Mouse (Mus musculus) bone marrow, adult 2 months (tissue): ENCODE results near the gene Rgp1. TPM values are rescaled to one million over a fixed set of nuclear protein-coding genes. Genes with fewer than 3 reads are reported as not detected.

Experiments
- H3K27ac ChIP-seq: fragments of 200-500 bp; 2 replicates; pipeline ENCODE4 v1.5.1; 2012; ENCODE audit warnings: low read depth, mild to moderate bottlenecking, control low read depth, inconsistent platforms, low read length; ENCODE audit not compliant: control insufficient read depth, poor library complexity, insufficient read depth
- H3K4me1 ChIP-seq: fragments of 200-500 bp; 2 replicates; pipeline ENCODE4 v1.6.1; 2011; ENCODE audit warnings: low read length; ENCODE audit not compliant: control insufficient read depth, insufficient read depth
- H3K4me3 ChIP-seq: fragments of 200-500 bp; replicated peaks from 2 replicates; pipeline ENCODE3; 2011; ENCODE audit warnings: mild to moderate bottlenecking, low read depth, low read length, control low read depth; ENCODE audit not compliant: control insufficient read depth
- CTCF ChIP-seq: fragments of 200-500 bp; IDR thresholded peaks from 2 replicates; pipeline ENCODE4 v1.5.1; 2011; ENCODE audit warnings: low read length, control low read depth; ENCODE audit not compliant: control insufficient read depth, insufficient read depth
- POLR2A ChIP-seq: fragments of 200-500 bp; IDR thresholded peaks from 2 replicates; pipeline ENCODE4 v1.6.1; 2011; ENCODE audit warnings: low read depth, mild to moderate bottlenecking, control low read depth, low read length, borderline replicate concordance; ENCODE audit not compliant: control insufficient read depth
- WGBS: fragments of 180-500 bp; shearing (Covaris S2); methylation state at CpG from one replicate; pipeline ENCODE4 v1.1.7; 2018; 5-methylcytosine and 5-hydroxymethylcytosine counted together
- polyA plus RNA-seq: library from polyadenylated mRNA; stranded (reverse); fragments of >200 nt; gene quantifications from 2 replicates; pipeline ENCODE4 v1.2.4, GENCODE M21; 2011; ENCODE audit warnings: low replicate concordance; ENCODE audit not compliant: missing spikeins, insufficient read depth, insufficient read length

The Rgp1 gene
- polyA plus RNA-seq, 1 experiment, result 43.5 TPM

DNA sequence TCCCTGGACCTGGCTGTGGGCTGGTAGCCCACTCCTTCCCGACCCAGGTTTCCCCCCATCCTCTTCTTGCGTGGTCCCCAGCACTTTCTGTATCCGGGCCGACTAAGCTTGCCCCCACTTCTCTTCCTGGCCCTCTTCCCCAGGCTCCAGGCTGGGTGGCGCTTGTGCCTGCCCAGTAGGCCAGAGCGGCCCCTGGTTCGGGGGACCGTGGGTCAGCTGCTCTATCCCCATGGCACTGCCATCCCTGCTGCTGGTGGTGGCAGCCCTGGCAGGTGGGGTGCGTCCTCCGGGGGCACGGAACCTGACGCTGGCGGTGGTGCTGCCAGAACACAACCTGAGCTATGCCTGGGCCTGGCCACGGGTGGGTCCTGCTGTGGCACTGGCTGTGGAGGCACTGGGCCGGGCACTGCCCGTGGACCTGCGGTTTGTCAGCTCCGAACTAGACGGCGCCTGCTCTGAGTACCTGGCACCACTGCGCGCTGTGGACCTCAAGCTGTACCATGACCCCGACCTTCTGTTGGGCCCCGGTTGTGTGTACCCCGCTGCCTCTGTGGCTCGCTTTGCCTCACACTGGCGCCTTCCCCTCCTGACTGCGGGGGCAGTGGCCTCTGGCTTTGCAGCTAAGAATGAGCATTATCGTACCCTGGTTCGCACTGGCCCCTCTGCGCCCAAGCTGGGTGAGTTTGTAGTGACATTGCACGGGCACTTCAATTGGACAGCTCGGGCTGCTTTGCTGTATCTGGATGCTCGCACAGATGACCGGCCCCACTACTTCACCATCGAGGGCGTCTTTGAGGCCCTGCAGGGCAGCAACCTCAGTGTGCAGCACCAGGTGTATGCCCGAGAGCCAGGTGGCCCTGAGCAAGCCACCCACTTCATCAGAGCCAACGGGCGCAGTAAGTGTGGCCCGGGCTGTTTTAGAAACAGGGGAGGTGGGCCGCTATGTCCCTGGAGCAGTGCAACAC is 53.7 kb downstream of the Rgp1 start:
- TF ChIP-seq POLR2A, result no peak
- no peak for TF ChIP-seq CTCF
- Histone ChIP-seq H3K27ac (no peak overlapping the region), H3K4me3 (no peak overlapping the region), H3K4me1 (no peaks in the 10 kb centered on the region)
- WGBS, result 79% methylated on average over 42 of the region's 42 CpGs

- Histone ChIP-seq H3K4me1 (no peaks in the 10 kb centered on the region), H3K27ac (no peak overlapping the region), H3K4me3 (no peak overlapping the region)
- WGBS, result 79% methylated on average over 8 of the region's 8 CpGs
- TF ChIP-seq CTCF (no peak), POLR2A (no peak)
These were observed 54.8 kb downstream of the Rgp1 start for GRCm38 (mm10) chr4:43633296-43633695.

GRCm38 (mm10) chr4:43633736-43634135 is 55.2 kb downstream of the Rgp1 start:
- Histone ChIP-seq H3K4me1 (no peaks in the 10 kb centered on the region), H3K27ac (no peak overlapping the region), H3K4me3 (no peak overlapping the region)
- TF ChIP-seq CTCF (no peak), POLR2A (no peak)
- 81% methylated on average over 2 of the region's 2 CpGs for WGBS

DNA sequence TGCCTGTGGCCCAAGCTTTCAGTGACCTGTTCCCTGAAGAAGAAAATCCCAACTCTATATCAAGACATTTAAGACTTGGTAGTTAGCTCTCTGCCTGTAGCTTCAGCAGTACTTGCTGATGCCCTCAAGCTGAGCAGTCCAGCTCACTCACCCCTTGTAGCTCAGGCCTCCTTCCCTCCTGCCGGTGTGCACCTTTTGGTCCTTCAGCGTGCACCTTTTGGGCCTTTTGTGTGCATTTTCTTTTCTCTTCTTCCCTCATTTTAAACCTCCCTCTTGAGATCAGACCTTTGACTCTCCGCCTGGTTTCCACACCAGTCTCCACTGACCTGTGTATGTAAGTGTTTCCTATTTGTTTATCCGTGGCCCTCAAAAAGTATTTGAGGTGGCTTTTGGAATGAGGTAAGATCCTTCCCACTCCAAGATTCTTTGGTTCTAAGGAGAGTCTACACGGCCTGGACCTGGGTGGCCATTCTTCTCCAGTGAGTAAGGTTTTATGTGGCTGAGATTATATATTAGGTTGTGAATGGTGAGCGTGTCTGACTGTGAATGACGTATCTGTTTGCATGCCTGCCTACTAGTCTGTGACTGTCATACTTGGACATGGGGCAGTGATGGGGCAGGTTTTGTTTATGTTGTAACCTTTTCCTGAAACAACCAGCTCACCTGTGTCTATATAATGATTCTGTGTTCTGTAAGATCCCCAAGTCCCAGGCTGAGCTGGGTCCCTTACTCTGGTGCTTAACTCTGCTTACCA is 56.3 kb downstream of the Rgp1 start:
- no peak overlapping the region for H3K4me3 ChIP-seq
- 87% methylated on average over 7 of the region's 7 CpGs for WGBS
- no peaks in the 10 kb centered on the region for H3K4me1 ChIP-seq
- TF ChIP-seq POLR2A (no peak), CTCF (no peak)
- H3K27ac ChIP-seq, result no peak overlapping the region

GRCm38 (mm10) chr4:43636751-43637150 is 58.2 kb downstream of the Rgp1 start:
- Histone ChIP-seq H3K27ac (no peak overlapping the region), H3K4me1 (no peaks in the 10 kb centered on the region), H3K4me3 (no peak overlapping the region)
- TF ChIP-seq POLR2A (no peak), CTCF (no peak)
- WGBS, result 77% methylated on average over 6 of the region's 6 CpGs

Other genes starting within 250 kb of the Rgp1 start
- gene Rusc2, start 196.7 kb upstream of the Rgp1 start, polyA plus RNA-seq, result 3.4 and 14.7 TPM in 2 replicates
- gene Fam166b, start 149.6 kb upstream of the Rgp1 start, polyA plus RNA-seq, result not detected in 2 replicates
- gene Tesk1, start 136.8 kb upstream of the Rgp1 start, polyA plus RNA-seq, result 2.7 and 6.0 TPM in 2 replicates
- 186 and 275 TPM in 2 replicates for gene Cd72, start 124.1 kb upstream of the Rgp1 start, polyA plus RNA-seq
- 1.1 TPM in 1 of 2 replicates, not detected in the other for gene Sit1, start 95.0 kb upstream of the Rgp1 start, polyA plus RNA-seq
- gene Ccdc107, start 85.8 kb upstream of the Rgp1 start, polyA plus RNA-seq, result 37.7 and 76.5 TPM in 2 replicates
- 88.6 and 105 TPM in 2 replicates for gene Arhgef39, start 79.0 kb upstream of the Rgp1 start, polyA plus RNA-seq
- 1.5 TPM in 1 of 2 replicates, not detected in the other for gene Car9, start 71.7 kb upstream of the Rgp1 start, polyA plus RNA-seq
- 60.9 and 83.6 TPM in 2 replicates for gene Tpm2, start 55.0 kb upstream of the Rgp1 start, polyA plus RNA-seq
- 10.5 and 20.9 TPM in 2 replicates for gene Creb3, start 16.4 kb upstream of the Rgp1 start, polyA plus RNA-seq
- 394 and 621 TPM in 2 replicates for gene Tln1, start 16.0 kb upstream of the Rgp1 start, polyA plus RNA-seq
- 16.5 and 29.8 TPM in 2 replicates for gene Gba2, start 158 bp downstream of the Rgp1 start, polyA plus RNA-seq
- gene Msmp, start 5.8 kb downstream of the Rgp1 start, polyA plus RNA-seq, result not detected in 2 replicates
- 2.0 and 3.7 TPM in 2 replicates for gene Npr2, start 53.2 kb downstream of the Rgp1 start, polyA plus RNA-seq
- gene Spag8, start 74.9 kb downstream of the Rgp1 start, polyA plus RNA-seq, result 3.0 TPM in 1 of 2 replicates, not detected in the other
- 40.6 and 53.3 TPM in 2 replicates for gene Hint2, start 77.8 kb downstream of the Rgp1 start, polyA plus RNA-seq
- gene Tmem8b, start 90.3 kb downstream of the Rgp1 start, polyA plus RNA-seq, result 1.7 and 1.8 TPM in 2 replicates
- gene Fam221b, start 90.4 kb downstream of the Rgp1 start, polyA plus RNA-seq, result not detected in 2 replicates
- not detected in 2 replicates for gene Olfr70, start 122.1 kb downstream of the Rgp1 start, polyA plus RNA-seq
- not detected in 2 replicates for gene Olfr71, start 131.5 kb downstream of the Rgp1 start, polyA plus RNA-seq
- 3.1 and 6.3 TPM in 2 replicates for gene Hrct1, start 148.5 kb downstream of the Rgp1 start, polyA plus RNA-seq
- 0.63 and 0.80 TPM in 2 replicates for gene Spaar, start 151.3 kb downstream of the Rgp1 start, polyA plus RNA-seq
- not detected in 2 replicates for gene Olfr159, start 192.3 kb downstream of the Rgp1 start, polyA plus RNA-seq
- not detected in 2 replicates for gene Olfr156, start 245.2 kb downstream of the Rgp1 start, polyA plus RNA-seq